Mouse (Mus musculus): Measurements from ENCODE around the gene Adamtsl2. TPM values are rescaled to one million over a fixed set of nuclear protein-coding genes. Genes with fewer than 3 reads are reported as not detected.

Adamtsl2 gene
- total RNA-seq, 2 experiments from 2014 or later = not detected

DNA sequence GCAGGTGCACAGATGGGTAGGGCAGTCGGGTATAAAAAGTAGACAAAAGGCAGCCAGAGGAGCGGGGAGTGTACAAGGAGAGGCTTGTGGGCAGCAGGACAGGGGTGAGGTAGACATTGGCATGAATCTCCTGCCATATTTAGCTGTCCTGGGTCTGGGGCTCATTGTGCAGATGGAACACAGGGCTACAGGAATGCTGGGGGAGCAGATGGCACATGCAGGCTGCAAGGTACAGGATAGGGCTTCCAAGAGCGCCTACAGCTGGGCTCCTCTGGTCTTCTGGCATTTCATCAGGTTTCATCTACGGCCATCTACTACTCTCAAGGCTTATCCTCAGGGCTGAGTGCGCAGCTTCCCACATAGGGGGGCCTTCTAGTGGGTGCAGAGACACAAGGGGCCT, 29.9 kb downstream of the Adamtsl2 start:
- no peak for ATAC-seq (replicated peaks; ENCODE audit: poor library complexity, severe bottlenecking)

GRCm38 (mm10) chr2:27112585-27112984, 33.4 kb downstream of the Adamtsl2 start:
- ATAC-seq (replicated peaks; ENCODE audit: poor library complexity, severe bottlenecking) = no peak

DNA sequence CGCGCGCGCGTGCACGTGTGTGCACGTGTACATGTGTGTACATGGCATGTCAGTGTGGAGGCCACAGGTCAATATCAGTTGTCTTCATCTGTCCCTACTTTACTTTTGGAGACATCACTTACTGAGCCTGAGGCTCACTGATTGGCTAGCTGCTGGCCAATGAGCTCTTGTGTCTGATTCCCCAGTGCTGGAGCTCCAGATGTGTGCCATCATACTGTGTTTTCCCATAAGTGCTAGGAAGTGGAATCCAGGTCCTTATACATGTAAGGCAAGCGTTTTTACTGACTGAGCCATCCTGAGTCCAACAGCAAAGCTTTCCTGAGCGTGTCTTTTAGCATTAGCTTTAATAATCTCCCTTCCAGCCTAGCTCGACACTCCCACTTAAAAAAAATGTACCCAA, 35.0 kb downstream of the Adamtsl2 start:
- no peak for ATAC-seq (replicated peaks; ENCODE audit: poor library complexity, severe bottlenecking)

DNA sequence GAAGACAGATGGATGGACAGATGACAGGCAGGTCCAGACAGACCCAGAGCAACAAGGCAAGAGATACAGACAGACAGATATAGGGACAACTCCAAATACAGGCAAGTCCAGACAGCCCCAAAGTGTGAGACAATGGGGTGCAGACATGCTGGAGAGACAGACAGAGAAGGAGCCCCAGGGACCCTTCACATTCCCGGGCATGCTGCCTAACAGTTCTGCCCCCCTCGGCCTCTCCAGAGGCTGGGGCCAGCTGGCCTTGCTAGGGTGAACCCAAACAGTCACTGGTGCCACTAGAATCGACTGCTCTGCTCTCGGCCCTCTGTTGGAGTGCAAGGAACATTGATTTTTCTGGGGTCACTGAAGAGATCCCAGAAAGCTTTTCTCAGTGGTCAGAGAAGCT, 39.3 kb downstream of the Adamtsl2 start:
- no peak for ATAC-seq (replicated peaks; ENCODE audit: poor library complexity, severe bottlenecking)

DNA sequence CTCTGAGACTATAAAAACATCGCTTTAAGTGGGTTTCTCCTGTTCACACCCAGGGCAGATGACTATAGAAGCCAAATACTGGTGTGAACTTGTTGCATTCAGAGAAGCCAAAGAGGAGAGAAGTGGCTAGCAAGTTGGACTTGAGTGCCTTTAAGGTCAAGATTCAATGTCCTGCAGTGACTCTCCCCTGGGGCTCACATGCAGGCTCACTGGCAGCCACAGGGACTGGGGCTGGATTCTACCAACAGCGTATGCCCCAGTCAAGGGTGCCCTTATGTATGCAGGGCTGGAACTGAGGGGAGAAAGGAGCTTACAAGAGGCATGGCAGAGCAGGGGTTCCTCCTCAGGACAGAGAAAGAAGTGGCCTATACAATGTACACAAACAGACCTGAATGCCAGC, 40.6 kb downstream of the Adamtsl2 start:
- ATAC-seq (replicated peaks; ENCODE audit: poor library complexity, severe bottlenecking) = no peak

DNA sequence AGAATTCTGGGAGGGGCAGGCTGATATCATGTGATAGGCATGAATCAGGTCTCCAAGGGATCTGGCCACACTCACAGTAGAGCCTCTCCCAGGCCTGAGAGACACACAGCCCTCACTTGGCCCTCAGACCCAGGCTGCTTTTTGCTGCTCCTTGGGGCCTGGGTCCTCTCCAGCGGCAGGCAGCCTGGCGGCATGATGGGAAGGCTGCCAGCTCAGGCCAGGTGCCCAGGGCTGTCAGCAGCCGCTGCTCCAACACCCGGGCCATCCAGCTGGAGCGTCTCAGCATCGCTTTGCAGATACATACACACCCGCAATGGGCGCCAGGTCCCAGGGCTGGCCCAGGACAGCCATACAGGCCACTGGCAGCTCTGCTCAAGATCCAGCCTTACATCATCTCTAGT, 41.1 kb downstream of the Adamtsl2 start:
- ATAC-seq (replicated peaks; ENCODE audit: poor library complexity, severe bottlenecking) = no peak

DNA sequence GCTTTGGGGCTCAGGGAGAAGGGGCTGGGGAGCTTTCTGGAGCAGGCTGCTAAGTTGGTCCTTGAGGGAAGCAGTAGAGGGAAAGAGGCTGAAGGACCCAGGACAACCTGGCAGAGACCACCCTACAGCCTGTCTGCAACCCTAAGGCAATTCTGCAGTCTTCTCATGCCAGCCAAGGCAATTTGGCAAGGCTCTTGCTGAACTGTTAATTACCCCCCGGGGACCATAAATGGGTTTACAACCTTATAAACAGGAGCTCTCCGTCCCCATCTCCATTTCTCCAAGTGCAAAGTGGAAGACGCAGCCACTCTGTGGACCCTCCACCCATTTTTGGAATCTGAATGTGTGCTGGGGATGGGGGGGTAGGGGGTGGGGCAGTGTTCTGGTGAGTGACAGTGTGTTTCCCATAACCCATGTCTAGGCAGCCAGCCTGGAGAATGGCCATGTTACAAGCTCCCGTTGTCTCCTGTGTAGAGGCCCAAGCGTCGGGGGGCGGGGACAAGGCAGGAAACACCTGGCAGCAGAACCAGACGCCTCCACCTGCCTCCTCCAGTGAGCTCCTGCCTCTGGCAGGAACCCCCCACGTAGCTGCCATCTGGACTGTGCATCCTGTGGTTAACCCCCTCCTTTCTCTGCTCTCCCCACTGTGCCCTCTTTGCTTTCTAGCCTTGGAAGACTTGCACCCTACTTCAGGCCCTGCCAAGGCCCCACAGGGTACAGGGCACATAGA, 42.6 kb downstream of the Adamtsl2 start:
- peak; percentile 86 for ATAC-seq (replicated peaks; ENCODE audit: poor library complexity, severe bottlenecking)

- no peak for ATAC-seq (replicated peaks; ENCODE audit: poor library complexity, severe bottlenecking)
These were observed 43.4 kb downstream of the Adamtsl2 start for GRCm38 (mm10) chr2:27122578-27122977.

GRCm38 (mm10) chr2:27123121-27123520, 43.9 kb downstream of the Adamtsl2 start:
- no peak for ATAC-seq (replicated peaks; ENCODE audit: poor library complexity, severe bottlenecking)

- no peak for ATAC-seq (replicated peaks; ENCODE audit: poor library complexity, severe bottlenecking)
These were observed 46.8 kb downstream of the Adamtsl2 start for GRCm38 (mm10) chr2:27125979-27126378.

- no peak for ATAC-seq (replicated peaks; ENCODE audit: poor library complexity, severe bottlenecking)
These were observed 47.3 kb downstream of the Adamtsl2 start for GRCm38 (mm10) chr2:27126496-27126895.

GRCm38 (mm10) chr2:27128990-27129389, 49.8 kb downstream of the Adamtsl2 start:
- ATAC-seq (replicated peaks; ENCODE audit: poor library complexity, severe bottlenecking) = peak; percentile 91

GRCm38 (mm10) chr2:27135935-27136334, 56.8 kb downstream of the Adamtsl2 start:
- no peak for ATAC-seq (replicated peaks; ENCODE audit: poor library complexity, severe bottlenecking)

GRCm38 (mm10) chr2:27136336-27136735, 57.2 kb downstream of the Adamtsl2 start:
- no peak for ATAC-seq (replicated peaks; ENCODE audit: poor library complexity, severe bottlenecking)

GRCm38 (mm10) chr2:27136789-27137188, 57.6 kb downstream of the Adamtsl2 start:
- ATAC-seq (replicated peaks; ENCODE audit: poor library complexity, severe bottlenecking) = no peak

DNA sequence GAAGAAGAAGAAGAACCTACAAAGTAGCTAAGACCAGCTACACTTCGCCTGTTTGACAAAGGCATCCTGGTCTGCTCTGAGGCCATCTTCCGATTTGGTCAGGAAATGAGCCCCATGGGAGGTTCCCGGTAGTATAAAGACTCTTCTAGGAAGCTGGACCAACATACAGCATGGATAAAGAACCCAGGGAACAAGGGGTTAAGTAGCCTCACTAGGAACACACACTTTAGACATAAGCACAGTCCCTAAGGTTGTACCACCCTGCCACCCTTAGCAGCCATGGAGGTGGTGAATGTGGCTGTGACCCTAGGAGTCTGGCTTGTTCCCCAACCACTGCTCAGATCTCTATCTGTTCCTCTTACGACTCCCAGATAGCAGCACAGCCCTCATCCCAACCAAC, 59.2 kb downstream of the Adamtsl2 start:
- no peak for ATAC-seq (replicated peaks; ENCODE audit: poor library complexity, severe bottlenecking)

GRCm38 (mm10) chr2:27141950-27142693, 62.9 kb downstream of the Adamtsl2 start, which contains the start of gene Fam163b:
TSS of gene Fam163b (minus strand) at chr2:27142491.
- ATAC-seq (replicated peaks; ENCODE audit: poor library complexity, severe bottlenecking) = peak; percentile 65

DNA sequence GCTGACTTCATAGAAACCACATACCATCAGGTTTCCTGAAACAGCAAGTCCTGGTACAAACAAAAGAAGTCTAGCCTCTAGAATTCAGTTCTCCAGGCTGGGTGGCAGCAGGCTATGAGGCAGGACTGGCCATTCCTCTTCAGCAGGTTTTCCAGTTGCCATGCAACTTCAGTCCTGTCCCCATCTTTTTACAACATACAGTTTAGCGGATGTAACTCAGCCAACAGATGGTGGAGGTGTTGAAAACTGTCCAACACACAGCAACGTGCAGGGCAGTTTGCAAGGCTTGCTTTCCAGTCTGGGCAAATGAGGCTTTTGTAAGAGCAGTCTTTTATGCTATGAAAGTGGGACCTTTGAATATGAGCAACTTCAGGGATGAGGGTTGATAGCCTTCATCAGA, 65.8 kb downstream of the Adamtsl2 start:
- ATAC-seq (replicated peaks; ENCODE audit: poor library complexity, severe bottlenecking) = no peak

- ATAC-seq (replicated peaks; ENCODE audit: poor library complexity, severe bottlenecking) = no peak
These were observed 67.7 kb downstream of the Adamtsl2 start for GRCm38 (mm10) chr2:27146840-27147239.

DNA sequence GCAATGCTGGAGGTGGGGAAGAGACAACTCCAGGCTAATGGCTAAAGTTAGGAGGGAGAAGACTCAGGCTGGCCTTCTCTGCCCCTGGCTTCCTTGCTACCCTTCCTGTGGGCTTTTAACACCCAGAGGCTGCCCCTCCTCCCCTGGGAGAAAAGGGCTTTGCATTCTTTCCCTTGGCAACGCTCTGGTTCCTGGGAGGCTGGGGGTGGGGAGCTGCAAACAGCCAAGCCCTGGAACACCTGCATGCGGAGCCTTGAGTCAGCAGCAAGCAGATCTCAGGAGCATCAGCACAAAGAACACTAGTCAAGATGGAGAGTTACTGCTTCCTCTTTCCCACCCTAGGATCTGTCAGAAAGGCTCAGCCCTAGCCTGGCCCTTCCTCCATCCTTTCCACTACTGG, 70.3 kb downstream of the Adamtsl2 start:
- ATAC-seq (replicated peaks; ENCODE audit: poor library complexity, severe bottlenecking) = no peak

DNA sequence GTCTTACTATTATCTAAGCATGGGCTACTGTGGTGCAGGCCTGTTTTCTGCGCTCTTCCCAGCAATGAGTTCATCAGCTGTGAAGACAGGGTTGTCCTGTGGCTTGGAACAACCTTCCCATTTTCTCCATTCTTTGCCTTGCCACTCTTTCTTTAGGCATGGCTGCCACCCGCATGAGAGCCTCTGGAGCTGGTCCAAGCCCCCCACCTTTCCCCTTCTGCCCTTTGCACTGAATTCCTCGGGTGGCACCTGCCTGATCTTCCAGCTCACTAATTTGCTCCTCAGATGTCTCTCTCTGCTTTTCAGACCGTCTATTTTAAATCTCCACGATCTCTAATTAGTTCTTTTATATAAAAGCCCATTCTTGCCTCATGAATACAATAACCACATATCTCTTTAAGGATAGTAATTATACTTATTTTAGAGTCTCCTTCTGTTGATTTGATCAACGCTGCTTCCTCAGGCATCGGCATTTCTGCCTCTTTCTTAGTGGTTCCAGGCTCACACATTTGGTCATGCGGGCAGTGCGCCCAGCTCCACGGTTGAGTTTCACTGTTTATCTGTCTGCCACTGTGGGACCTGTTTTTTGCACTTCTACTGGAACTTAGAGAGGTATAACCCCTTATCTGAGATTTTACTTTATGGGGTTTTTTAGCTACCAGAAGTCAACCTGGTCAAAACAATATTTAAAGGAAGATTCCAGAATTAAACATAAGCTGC, 75.4 kb downstream of the Adamtsl2 start:
- no peak for ATAC-seq (replicated peaks; ENCODE audit: poor library complexity, severe bottlenecking)

Data from granulocyte monocyte progenitor cell, adult 5-6 weeks (primary cell).